Mouse (Mus musculus) frontal cortex, postnatal 25 days (tissue): Measurements from ENCODE around the gene Fam98b.

Experiments
- DNase-seq, 2 experiments: peaks; one replicate each; pipeline ENCODE4 v3.0.0; 2022; ENCODE audit warnings: low spot score in 2 of 2

Gene Fam98b

DNA sequence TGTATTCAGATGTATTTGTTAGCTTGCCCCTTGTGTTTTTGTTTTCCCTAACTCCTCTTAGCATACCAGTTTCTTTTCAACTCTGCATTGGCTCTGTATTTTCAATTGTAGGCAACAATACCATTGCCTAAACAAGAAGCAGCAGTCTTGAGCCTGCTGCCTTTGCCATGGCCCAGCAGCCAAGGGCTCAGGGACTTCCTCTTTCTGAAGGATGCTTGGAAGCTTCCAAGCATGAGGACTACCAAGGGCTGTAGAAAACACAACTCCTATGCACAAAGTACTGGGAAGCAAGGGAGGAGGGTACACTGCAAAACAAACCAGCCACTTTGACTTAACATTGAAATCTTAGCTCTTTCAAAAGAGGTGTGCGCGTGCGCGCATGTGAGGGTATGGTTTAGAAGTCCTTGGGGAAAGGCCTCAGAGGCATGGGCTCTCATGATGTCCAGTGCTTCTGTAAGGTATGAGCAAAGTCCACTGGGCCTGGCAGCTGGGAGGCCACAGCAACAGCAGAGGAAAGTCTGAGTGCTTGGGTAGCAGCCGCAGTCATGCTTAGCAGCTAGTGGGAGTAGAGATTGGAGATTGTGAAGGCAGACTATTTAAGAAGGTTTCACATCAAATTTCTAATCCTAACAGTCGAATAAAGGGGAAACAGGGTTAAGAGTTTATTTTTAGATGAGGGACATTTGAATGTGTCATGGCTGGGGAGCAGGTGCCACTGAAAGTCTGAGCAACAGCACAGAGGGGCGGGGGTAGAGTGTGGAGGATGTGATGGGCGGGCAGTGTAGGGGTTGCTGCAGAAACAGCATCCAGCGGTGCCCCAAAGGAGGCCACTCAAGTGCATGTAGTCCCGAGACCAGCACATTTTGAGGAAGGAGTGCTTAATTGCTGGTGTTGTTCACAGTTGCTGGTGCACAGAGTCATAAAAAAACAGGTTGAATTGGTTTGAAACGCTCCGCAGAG lies 54.1 kb downstream of the Fam98b start:
- DNase-seq: no peak

- DNase-seq: no peak
Measured at GRCm38 (mm10) chr2:117304941-117305340, 55.4 kb downstream of the Fam98b start.

DNA sequence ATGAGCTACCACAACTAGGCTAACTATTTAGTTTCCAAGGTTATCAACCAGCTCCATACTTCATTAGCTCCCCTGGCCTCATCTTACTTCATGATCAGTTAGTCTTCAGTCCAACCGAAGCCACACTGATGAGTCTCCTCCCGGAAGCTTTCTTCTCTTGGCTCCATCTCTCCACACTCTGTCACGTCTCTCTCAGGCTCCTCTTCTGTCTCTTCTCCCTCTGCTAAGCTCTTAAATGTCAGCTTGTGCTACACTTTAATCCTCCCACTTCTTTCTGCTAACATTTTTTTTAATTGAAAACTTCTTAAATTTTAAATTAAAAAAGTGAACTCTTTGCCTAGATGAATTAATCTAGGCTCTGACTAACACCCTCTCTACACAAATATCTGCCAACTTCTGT lies 58.4 kb downstream of the Fam98b start:
- no peak for DNase-seq

GRCm38 (mm10) chr2:117309046-117309445 lies 59.5 kb downstream of the Fam98b start:
- no peak for DNase-seq

DNA sequence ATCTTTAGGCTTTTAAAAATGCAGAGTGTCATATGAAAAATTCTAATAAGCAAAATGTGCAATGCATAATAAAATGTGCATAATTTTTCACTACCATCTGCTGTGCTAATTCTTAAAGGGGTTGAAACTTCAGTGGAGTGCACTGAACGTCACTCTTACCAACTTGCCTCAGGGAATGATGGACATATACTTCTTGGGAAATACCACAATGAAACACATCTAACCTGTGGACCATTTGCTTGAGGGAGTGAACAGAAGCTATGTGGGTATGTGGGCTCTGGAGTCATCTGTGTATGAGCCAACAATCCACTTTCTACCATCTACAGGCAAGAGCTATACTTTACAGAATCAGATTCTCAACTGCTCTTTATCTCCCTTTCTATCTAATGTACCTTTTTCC lies 61.8 kb downstream of the Fam98b start:
- no peak for DNase-seq

- DNase-seq: no peak
Measured at GRCm38 (mm10) chr2:117312030-117312429, 62.5 kb downstream of the Fam98b start.

GRCm38 (mm10) chr2:117312441-117312895 lies 62.9 kb downstream of the Fam98b start:
- no peak for DNase-seq

DNA sequence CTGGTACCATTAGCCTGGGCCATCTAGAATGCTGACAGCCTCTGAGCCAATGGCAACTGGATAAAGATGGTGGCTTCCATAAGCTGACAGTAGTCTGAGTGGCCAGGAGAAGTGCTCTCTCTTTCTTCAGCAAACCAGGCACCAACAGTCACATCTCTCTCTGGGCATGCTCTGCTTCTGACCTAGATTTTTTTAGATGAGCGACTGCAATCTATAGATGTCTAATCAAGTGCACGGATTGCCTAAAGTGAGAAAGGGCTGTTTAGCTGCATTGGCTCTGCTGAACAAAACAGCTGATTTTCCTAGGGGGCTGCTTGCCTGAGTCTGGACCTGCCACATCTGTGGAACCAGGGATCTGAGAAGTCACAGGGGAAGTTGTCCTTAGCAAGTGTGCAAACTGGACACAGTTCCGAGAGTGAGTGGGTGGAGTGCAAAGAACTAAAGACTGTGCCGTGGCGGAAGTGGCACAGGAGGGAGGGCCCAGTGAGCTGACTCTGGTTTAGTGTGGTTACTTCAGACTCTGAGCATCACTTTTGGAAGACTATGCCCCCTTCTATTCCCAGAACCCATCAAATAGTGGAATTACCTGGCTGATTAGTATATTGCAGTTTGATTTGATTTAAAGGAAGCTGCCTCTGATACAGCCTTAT lies 64.2 kb downstream of the Fam98b start:
- DNase-seq: no peak

GRCm38 (mm10) chr2:117318991-117319390 lies 69.5 kb downstream of the Fam98b start:
- DNase-seq: no peak
